In the genomic region with DNA sequence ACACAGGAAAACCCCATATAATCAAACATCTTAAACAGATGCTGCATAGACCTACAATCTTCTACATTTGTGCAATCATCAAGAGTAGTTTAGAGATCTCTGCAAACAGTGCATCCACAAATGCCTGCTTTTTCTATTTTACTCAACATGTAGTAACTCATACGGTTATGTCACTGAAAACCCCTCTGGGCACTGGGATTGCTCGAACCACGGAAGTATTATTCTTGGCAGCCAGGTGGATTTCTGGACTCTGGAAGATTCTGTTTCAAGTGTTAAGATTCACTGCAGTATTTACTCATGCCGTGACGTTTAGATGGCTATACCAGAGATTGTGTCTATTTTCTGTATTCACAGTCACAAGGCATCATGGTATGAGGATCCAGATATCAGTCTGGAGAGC, we compare ENCODE assay signal across 8 mouse cellular contexts.
A peak's percentile ranks its signal among the peaks of the same experiment; 100 is the strongest.
DNase-seq lines count a peak whose midpoint lies in the region; ATAC-seq and TF ChIP-seq lines count a peak whose summit lies in the region.

No protein-coding gene starts in this region.

- no peak for DNase-seq in heart, postnatal 36 days
- no peak for DNase-seq in hindbrain, embryonic 14.5 days (ENCODE audit: low spot score)
- peak; percentile 59 for DNase-seq in midbrain, embryonic 14.5 days
- no peak for DNase-seq in left cerebral cortex, adult 8-10 months (ENCODE audit: low spot score in 2 of 2)

- intact Hi-C loops in heart, postnatal 36 days (cut with DNase I): loop anchor here (2.0 kb wide), 2 partner anchors 130 to 228 kb away; no protein-coding TSS in a partner anchor

- no peaks in the 10 kb centered on the region for H3K9me3 ChIP-seq in heart, embryonic 15.5 days (replicated peaks)
- no peaks in the 10 kb centered on the region for H3K9me3 ChIP-seq in hindbrain, embryonic 14.5 days (ENCODE audit: control insufficient read depth, low read length)
- no peaks in the 10 kb centered on the region for H3K9me3 ChIP-seq in midbrain, embryonic 14.5 days (ENCODE audit: control insufficient read depth, low read length)

- peak overlapping the region; percentile 81; the same call in 1 of the 2 replicates for H3K9ac ChIP-seq in heart, embryonic 15.5 days
- peak overlapping the region; percentile 77 for H3K9ac ChIP-seq in hindbrain, embryonic 14.5 days
- peak overlapping the region; percentile 80 for H3K9ac ChIP-seq in midbrain, embryonic 14.5 days (replicated peaks; ENCODE audit: low read length)

- TF ChIP-seq POLR2A in cortical plate, adult 2 months (IDR thresholded peaks at IDR 0.05; ENCODE audit: extremely low read depth, insufficient read depth, low read length): no peak

- H3K27me3 ChIP-seq in heart, embryonic 15.5 days: 0 out of 2 replicates have a peak, but pooled peaks cover 2% of the 10 kb centered on the region
- H3K27me3 ChIP-seq in hindbrain, embryonic 14.5 days (ENCODE audit: control insufficient read depth, insufficient read depth, low read length): no peaks in the 10 kb centered on the region
- H3K27me3 ChIP-seq in midbrain, embryonic 14.5 days (ENCODE audit: control insufficient read depth, insufficient read depth, low read length): no peaks in the 10 kb centered on the region

- H3K27ac ChIP-seq in heart, embryonic 15.5 days: peak overlapping the region; percentile 90; the same call in 1 of the 2 replicates
- H3K27ac ChIP-seq in cortical plate, adult 2 months (ENCODE audit: insufficient read depth, low read length): no peak overlapping the region
- H3K27ac ChIP-seq in hindbrain, embryonic 14.5 days: peak overlapping the region; percentile 92
- peak overlapping the region; percentile 88 for H3K27ac ChIP-seq in midbrain, embryonic 14.5 days (replicated peaks; ENCODE audit: low read depth, low read length)

- ATAC-seq in heart, embryonic 15.5 days (replicated peaks; ENCODE audit: insufficient number of reproducible peaks, insufficient read depth, low FRiP score, low read depth): no peak
- no peak for ATAC-seq in hindbrain, embryonic 14.5 days (ENCODE audit: low FRiP score)
- no peak for ATAC-seq in midbrain, embryonic 14.5 days (ENCODE audit: low FRiP score, low TSS enrichment)
- no peak for ATAC-seq in megakaryocyte-erythroid progenitor cell, adult 5-6 weeks (replicated peaks; ENCODE audit: low FRiP score, low TSS enrichment, poor library complexity, severe bottlenecking)
- no peak for ATAC-seq in erythroid progenitor cell, adult 5-6 weeks (replicated peaks; ENCODE audit: low FRiP score, poor library complexity, severe bottlenecking)

- WGBS in heart, embryonic 15.5 days: 42% methylated on average over 5 of the region's 5 CpGs
- WGBS in hindbrain, embryonic 14.5 days: 36% methylated on average over 5 of the region's 5 CpGs
- 47% methylated on average over 5 of the region's 5 CpGs for WGBS in midbrain, embryonic 14.5 days

- TF ChIP-seq CTCF in cortical plate, adult 2 months (IDR thresholded peaks at IDR 0.05; ENCODE audit: extremely low read depth, insufficient read depth, low read length): no peak

- H3K4me2 ChIP-seq in heart, embryonic 15.5 days: peak overlapping the region; percentile 96
- peak overlapping the region; percentile 85 for H3K4me2 ChIP-seq in hindbrain, embryonic 14.5 days (replicated peaks)
- peak overlapping the region; percentile 92 for H3K4me2 ChIP-seq in midbrain, embryonic 14.5 days (ENCODE audit: low read length)

- peaks cover 14% of the 10 kb centered on the region for H3K4me1 ChIP-seq in heart, embryonic 15.5 days (replicated peaks)
- H3K4me1 ChIP-seq in cortical plate, adult 2 months (ENCODE audit: control insufficient read depth, insufficient read depth, low read length): no peaks in the 10 kb centered on the region; the same call in 1 of the 2 replicates
- H3K4me1 ChIP-seq in hindbrain, embryonic 14.5 days (replicated peaks; ENCODE audit: control insufficient read depth, insufficient read depth, low read length): peaks cover 40% of the 10 kb centered on the region
- peaks cover 30% of the 10 kb centered on the region for H3K4me1 ChIP-seq in midbrain, embryonic 14.5 days (ENCODE audit: control insufficient read depth, insufficient read depth, low read length)

- H3K36me3 ChIP-seq in heart, embryonic 15.5 days: no peaks in the 10 kb centered on the region
- 0 out of 2 replicates have a peak, but pooled peaks cover 4% of the 10 kb centered on the region for H3K36me3 ChIP-seq in hindbrain, embryonic 14.5 days (replicated peaks; ENCODE audit: control insufficient read depth, insufficient read depth)
- H3K36me3 ChIP-seq in midbrain, embryonic 14.5 days (ENCODE audit: control insufficient read depth, insufficient read depth, low read length): no peaks in the 10 kb centered on the region

- peak overlapping the region; percentile 81 for H3K4me3 ChIP-seq in heart, embryonic 15.5 days
- peak overlapping the region; percentile 88; the same call in 1 of the 2 replicates for H3K4me3 ChIP-seq in cortical plate, adult 2 months (ENCODE audit: insufficient read depth, low read length)
- peak overlapping the region; percentile 67 for H3K4me3 ChIP-seq in hindbrain, embryonic 14.5 days (replicated peaks; ENCODE audit: low read length)
- peak overlapping the region; percentile 72 for H3K4me3 ChIP-seq in midbrain, embryonic 14.5 days (replicated peaks; ENCODE audit: low read depth, low read length)
